Mouse (Mus musculus): Measurements from ENCODE around the gene Gm27179. TPM values are rescaled to one million over a fixed set of nuclear protein-coding genes. Genes with fewer than 3 reads are reported as not detected.

Gm27179 gene
- polyA plus RNA-seq, 1 experiment from 2014 or later: not detected

Other genes starting within 250 kb of the Gm27179 start
- gene Synb, start 218.2 kb downstream of the Gm27179 start, polyA plus RNA-seq (2014; fragmentation: Nextera tagmentation; extraction: Ambion mirVana): 0.04 and 0.07 TPM in 2 replicates
- gene Gm16867, start 9.2 kb downstream of the Gm27179 start, polyA plus RNA-seq (2014; fragmentation: Nextera tagmentation; extraction: Ambion mirVana): 0.34 TPM in 1 of 2 replicates, not detected in the other
- gene Entpd4b, start 42.9 kb upstream of the Gm27179 start, polyA plus RNA-seq (2014; fragmentation: Nextera tagmentation; extraction: Ambion mirVana): 18.9 and 19.2 TPM in 2 replicates